Mouse (Mus musculus): ENCODE measurements around the gene Dlgap4.

Gene Dlgap4

GRCm38 (mm10) chr2:156613541-156614257, at the start of gene Dlgap4:
Gene Dlgap4, plus strand, starts transcription at chr2:156613705.
- no peak for DNase-seq (ENCODE audit: low read depth, low spot score)

- DNase-seq (ENCODE audit: low read depth, low spot score): peak; percentile 12
These were observed 47.0 kb upstream of the Dlgap4 start for GRCm38 (mm10) chr2:156566512-156566911.

- DNase-seq (ENCODE audit: low read depth, low spot score): no peak
These were observed 44.9 kb upstream of the Dlgap4 start for GRCm38 (mm10) chr2:156568647-156569046.

GRCm38 (mm10) chr2:156569261-156569660, 44.2 kb upstream of the Dlgap4 start:
- no peak for DNase-seq (ENCODE audit: low read depth, low spot score)

GRCm38 (mm10) chr2:156571521-156571920, 42.0 kb upstream of the Dlgap4 start:
- DNase-seq (ENCODE audit: low read depth, low spot score): no peak

GRCm38 (mm10) chr2:156576850-156577587, 36.5 kb upstream of the Dlgap4 start:
- no peak for DNase-seq (ENCODE audit: low read depth, low spot score)

- no peak for DNase-seq (ENCODE audit: low read depth, low spot score)
These were observed 33.0 kb upstream of the Dlgap4 start for GRCm38 (mm10) chr2:156580507-156580906.

GRCm38 (mm10) chr2:156581244-156581643, 32.3 kb upstream of the Dlgap4 start:
- DNase-seq (ENCODE audit: low read depth, low spot score): no peak

- no peak for DNase-seq (ENCODE audit: low read depth, low spot score)
These were observed 30.6 kb upstream of the Dlgap4 start for GRCm38 (mm10) chr2:156582887-156583286.

- no peak for DNase-seq (ENCODE audit: low read depth, low spot score)
These were observed 29.2 kb upstream of the Dlgap4 start for GRCm38 (mm10) chr2:156584154-156584796.

- DNase-seq (ENCODE audit: low read depth, low spot score): no peak
These were observed 28.6 kb upstream of the Dlgap4 start for GRCm38 (mm10) chr2:156584797-156585471.

GRCm38 (mm10) chr2:156589481-156589880, 24.0 kb upstream of the Dlgap4 start:
- no peak for DNase-seq (ENCODE audit: low read depth, low spot score)

GRCm38 (mm10) chr2:156594987-156595490, 18.5 kb upstream of the Dlgap4 start:
- DNase-seq (ENCODE audit: low read depth, low spot score): no peak

GRCm38 (mm10) chr2:156602581-156602980, 10.9 kb upstream of the Dlgap4 start:
- DNase-seq (ENCODE audit: low read depth, low spot score): no peak

GRCm38 (mm10) chr2:156603671-156604070, 9.8 kb upstream of the Dlgap4 start:
- no peak for DNase-seq (ENCODE audit: low read depth, low spot score)

- DNase-seq (ENCODE audit: low read depth, low spot score): no peak
These were observed 8.4 kb upstream of the Dlgap4 start for GRCm38 (mm10) chr2:156605144-156605543.

- DNase-seq (ENCODE audit: low read depth, low spot score): no peak
These were observed 7.5 kb upstream of the Dlgap4 start for GRCm38 (mm10) chr2:156605971-156606370.

GRCm38 (mm10) chr2:156613081-156613540, 394 bp upstream of the Dlgap4 start:
- DNase-seq (ENCODE audit: low read depth, low spot score): peak; percentile 7

- DNase-seq (ENCODE audit: low read depth, low spot score): no peak
These were observed 702 bp downstream of the Dlgap4 start for GRCm38 (mm10) chr2:156614258-156614556.

- DNase-seq (ENCODE audit: low read depth, low spot score): no peak
These were observed 1.5 kb downstream of the Dlgap4 start for GRCm38 (mm10) chr2:156614661-156615654.

- DNase-seq (ENCODE audit: low read depth, low spot score): no peak
These were observed 3.0 kb downstream of the Dlgap4 start for GRCm38 (mm10) chr2:156616513-156616912.
